Mouse (Mus musculus) embryonic facial prominence, embryonic 11.5 days (tissue): ENCODE results near the gene F830045P16Rik. TPM values are rescaled to one million over a fixed set of nuclear protein-coding genes. Genes with fewer than 3 reads are reported as not detected.

Experiments
- ATAC-seq: fragments of 200-750 bp; cut with Nextera tagmentation; replicated peaks from 2 replicates; pipeline ENCODE4 v1.8.0; 2017; ENCODE audit warnings: low read depth; ENCODE audit not compliant: insufficient number of reproducible peaks, low FRiP score, low TSS enrichment
- DNase-seq: peaks from one replicate; pipeline ENCODE4 v3.0.0-alpha.2; 2015; ENCODE audit warnings: low spot score
- H3K27ac ChIP-seq: fragments of 300-500 bp; sonication (generic); replicated peaks from 2 replicates; pipeline ENCODE4 v1.5.1; 2014; ENCODE audit warnings: mild to moderate bottlenecking, low read depth, low read length, control low read depth
- H3K27me3 ChIP-seq: fragments of 300-500 bp; sonication (generic); 2 replicates; pipeline ENCODE4 v1.6.1; 2014; ENCODE audit warnings: mild to moderate bottlenecking, low read length, moderate library complexity, mixed read lengths; ENCODE audit not compliant: control insufficient read depth, insufficient read depth
- H3K36me3 ChIP-seq: fragments of 300-500 bp; sonication (generic); replicated peaks from 2 replicates; pipeline ENCODE4 v1.6.1; 2014; ENCODE audit warnings: low read depth, mild to moderate bottlenecking, low read length, moderate library complexity, mixed read lengths; ENCODE audit not compliant: control insufficient read depth, insufficient read depth
- H3K4me1 ChIP-seq: fragments of 300-500 bp; sonication (generic); 2 replicates; pipeline ENCODE4 v1.6.1; 2014; ENCODE audit warnings: low read length, mixed read lengths; ENCODE audit not compliant: control insufficient read depth, insufficient read depth
- H3K4me2 ChIP-seq: fragments of 300-500 bp; sonication (generic); 2 replicates; pipeline ENCODE4 v1.6.1; 2014; ENCODE audit warnings: low read depth, mild to moderate bottlenecking, control low read depth, low read length, moderate library complexity
- H3K4me3 ChIP-seq: fragments of 300-500 bp; sonication (generic); 2 replicates; pipeline ENCODE4 v1.5.1; 2014; ENCODE audit warnings: low read depth, low read length, control low read depth
- H3K9ac ChIP-seq: fragments of 300-500 bp; sonication (generic); replicated peaks from 2 replicates; pipeline ENCODE4 v1.6.1; 2014; ENCODE audit warnings: mild to moderate bottlenecking, control low read depth, low read length
- H3K9me3 ChIP-seq: fragments of 300-500 bp; sonication (generic); replicated peaks from 2 replicates; pipeline ENCODE4 v1.6.1; 2016; ENCODE audit warnings: mild to moderate bottlenecking, low read length, inconsistent platforms, mixed read lengths; ENCODE audit not compliant: control insufficient read depth
- WGBS: fragments of 180-500 bp; shearing (Covaris S2); extraction: QIAGEN DNeasy Blood & Tissue Kit; methylation state at CpG from one replicate; pipeline ENCODE4 v1.1.7; 2014; 5-methylcytosine and 5-hydroxymethylcytosine counted together
- polyA plus RNA-seq: library from polyadenylated mRNA; unstranded; fragments of >200 nt; fragmentation: Nextera tagmentation; extraction: Ambion mirVana; gene quantifications from 2 replicates; pipeline ENCODE4 v1.2.1, GENCODE M21; 2014

Gene F830045P16Rik
- polyA plus RNA-seq, 1 experiment from 2014 or later, result not detected

GRCm38 (mm10) chr2:129529297-129530209 lies 6.8 kb downstream of the F830045P16Rik start:
- DNase-seq, result peak; percentile 18

DNA sequence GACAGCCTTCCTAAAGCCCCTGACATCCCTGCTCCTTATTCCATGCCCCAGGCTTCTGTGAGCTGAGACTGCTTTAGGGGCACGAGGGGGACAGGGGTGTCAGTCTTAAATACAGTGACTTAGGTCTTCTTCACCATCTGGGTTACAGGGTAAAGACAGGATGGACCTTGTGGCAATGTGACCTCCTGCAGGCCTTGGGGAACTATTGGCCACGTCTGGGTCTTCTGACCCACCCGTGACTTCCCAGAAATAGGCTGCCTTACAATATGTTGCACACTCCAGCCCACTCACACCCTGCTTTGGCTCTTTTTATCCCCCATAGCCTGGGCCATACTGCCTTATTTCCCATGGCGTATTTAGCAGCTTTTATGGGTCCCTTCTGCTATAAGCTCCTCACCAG lies 8.5 kb downstream of the F830045P16Rik start:
- DNase-seq (no peak), ATAC-seq (no peak)
- no peak overlapping the region for H3K27ac ChIP-seq
- WGBS, result 74% methylated on average over 4 of the region's 4 CpGs
- H3K9ac ChIP-seq, result no peak overlapping the region
- no peaks in the 10 kb centered on the region for H3K9me3 ChIP-seq
- no peaks in the 10 kb centered on the region for H3K36me3 ChIP-seq
- no peak overlapping the region for H3K4me2 ChIP-seq
- no peaks in the 10 kb centered on the region for H3K27me3 ChIP-seq
- H3K4me3 ChIP-seq, result no peak overlapping the region
- no peaks in the 10 kb centered on the region for H3K4me1 ChIP-seq

More at GRCm38 (mm10) chr2:129529297-129530209, 6.8 kb downstream of the F830045P16Rik start:
- Histone ChIP-seq H3K36me3 (no peaks in the 10 kb centered on the region), H3K9ac (no peak overlapping the region), H3K4me1 (no peaks in the 10 kb centered on the region), H3K27ac (no peak overlapping the region), H3K4me2 (no peak overlapping the region), H3K27me3 (no peaks in the 10 kb centered on the region), H3K4me3 (no peak overlapping the region), H3K9me3 (no peaks in the 10 kb centered on the region)
- ATAC-seq, result 0 out of 2 replicates have a peak, but pooled peaks have one; percentile 56
- WGBS, result 22% methylated on average over 14 of the region's 14 CpGs

- WGBS, result 89% methylated on average over 4 of the region's 4 CpGs
- Histone ChIP-seq H3K36me3 (no peaks in the 10 kb centered on the region), H3K27ac (no peak overlapping the region), H3K4me2 (no peak overlapping the region), H3K27me3 (no peaks in the 10 kb centered on the region), H3K4me1 (no peaks in the 10 kb centered on the region), H3K4me3 (no peak overlapping the region), H3K9ac (no peak overlapping the region), H3K9me3 (no peaks in the 10 kb centered on the region)
- ATAC-seq, result no peak
- DNase-seq, result no peak
Observed at GRCm38 (mm10) chr2:129526322-129526721, 10.1 kb downstream of the F830045P16Rik start.

DNA sequence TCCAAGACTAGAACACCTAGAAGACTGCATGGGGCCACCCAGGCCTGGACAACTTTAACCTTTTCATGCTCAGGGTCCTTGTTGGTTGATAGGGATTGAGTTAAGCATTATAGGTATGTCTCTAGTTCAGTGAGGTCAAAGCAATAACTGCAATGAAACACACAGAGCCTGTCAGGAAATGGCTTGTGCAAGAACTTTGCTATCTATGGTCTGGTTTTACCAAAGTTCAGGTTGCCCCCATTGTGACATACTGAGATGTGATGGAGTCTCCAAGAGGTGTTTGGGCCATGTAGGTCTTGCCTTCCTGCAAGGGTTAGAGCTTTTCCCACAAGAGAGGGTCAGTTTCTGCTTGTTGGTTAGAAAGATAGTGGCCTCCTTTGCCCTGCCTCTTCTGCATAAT lies 10.8 kb downstream of the F830045P16Rik start:
- no peak overlapping the region for H3K4me2 ChIP-seq
- DNase-seq (no peak), ATAC-seq (no peak)
- H3K9me3 ChIP-seq, result no peaks in the 10 kb centered on the region
- no peaks in the 10 kb centered on the region for H3K4me1 ChIP-seq
- no peak overlapping the region for H3K9ac ChIP-seq
- no peak overlapping the region for H3K27ac ChIP-seq
- H3K36me3 ChIP-seq, result no peaks in the 10 kb centered on the region
- H3K4me3 ChIP-seq, result no peak overlapping the region
- no peaks in the 10 kb centered on the region for H3K27me3 ChIP-seq

GRCm38 (mm10) chr2:129518526-129518925 lies 17.9 kb downstream of the F830045P16Rik start:
- H3K4me2 ChIP-seq, result no peak overlapping the region
- no peaks in the 10 kb centered on the region for H3K36me3 ChIP-seq
- no peaks in the 10 kb centered on the region for H3K4me1 ChIP-seq
- WGBS, result 77% methylated on average over 3 of the region's 3 CpGs
- no peak for ATAC-seq
- no peak overlapping the region for H3K4me3 ChIP-seq
- H3K27me3 ChIP-seq, result no peaks in the 10 kb centered on the region
- no peak overlapping the region for H3K27ac ChIP-seq
- H3K9ac ChIP-seq, result no peak overlapping the region
- no peaks in the 10 kb centered on the region for H3K9me3 ChIP-seq
- no peak for DNase-seq

GRCm38 (mm10) chr2:129514923-129515920 lies 21.2 kb downstream of the F830045P16Rik start:
- Histone ChIP-seq H3K4me3 (no peak overlapping the region), H3K4me2 (no peak overlapping the region), H3K27me3 (no peaks in the 10 kb centered on the region), H3K36me3 (no peaks in the 10 kb centered on the region), H3K9ac (no peak overlapping the region), H3K4me1 (no peaks in the 10 kb centered on the region), H3K9me3 (no peaks in the 10 kb centered on the region), H3K27ac (no peak overlapping the region)
- DNase-seq, result no peak
- no peak for ATAC-seq
- WGBS, result 53% methylated on average over 16 of the region's 16 CpGs

DNA sequence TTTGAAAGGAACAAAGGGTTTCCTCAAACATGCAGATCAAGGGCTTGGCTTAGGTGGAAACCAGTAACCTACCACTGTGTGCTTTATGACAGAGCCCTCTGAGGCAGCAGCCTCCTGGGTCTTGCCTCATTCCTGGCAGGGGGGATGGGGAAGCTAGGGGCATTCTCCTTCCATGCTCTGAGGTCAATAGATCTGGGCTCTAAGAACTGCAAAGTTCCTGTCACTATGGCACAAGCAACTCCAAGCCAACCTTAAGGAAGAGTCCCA lies 22.1 kb downstream of the F830045P16Rik start:
- H3K27me3 ChIP-seq, result no peaks in the 10 kb centered on the region
- DNase-seq (no peak), ATAC-seq (no peak)
- no peak overlapping the region for H3K4me3 ChIP-seq
- H3K4me2 ChIP-seq, result no peak overlapping the region
- H3K36me3 ChIP-seq, result no peaks in the 10 kb centered on the region
- H3K27ac ChIP-seq, result no peak overlapping the region
- no peaks in the 10 kb centered on the region for H3K9me3 ChIP-seq
- no peak overlapping the region for H3K9ac ChIP-seq
- no peaks in the 10 kb centered on the region for H3K4me1 ChIP-seq
